Mouse (Mus musculus) gastrocnemius, postnatal 10 days (tissue): ENCODE measurements at regions not wholly inside any gene's neighbourhood (a gene's known extent, or its start where the extent isn't known, plus 50 kb on each side); places are given as distances from the start of the nearest gene placed in this dataset.
"Not testable (repeated sequence)": the region's sequence is repeated elsewhere in the genome, so short reads cannot be mapped to it uniquely, and the experiment has no call there.

Experiments used
- DNase-seq: peaks from one replicate; pipeline ENCODE4 v3.0.0; 2021; ENCODE audit warnings: mixed read lengths

DNA sequence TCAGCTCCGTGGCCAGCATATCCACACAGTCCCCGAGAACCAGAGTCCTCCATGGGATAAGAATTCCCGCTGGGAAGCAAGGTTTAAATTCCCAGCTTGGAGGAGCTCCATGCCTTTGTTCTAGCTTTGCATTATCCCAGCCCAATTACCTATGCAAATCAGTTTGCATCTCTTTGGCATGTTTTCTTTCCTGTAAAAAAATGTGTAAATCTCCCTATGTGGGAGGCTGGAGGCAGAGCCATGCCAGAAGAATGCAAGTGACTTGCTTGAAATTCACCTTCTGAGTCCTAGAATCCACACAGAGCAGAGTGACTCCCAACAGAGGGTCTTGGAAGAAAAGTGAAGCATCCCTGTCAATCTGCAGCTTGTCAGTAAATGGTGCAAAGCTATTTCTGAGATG, 388.9 kb downstream of the Tcerg1l start:
- DNase-seq: no peak

DNA sequence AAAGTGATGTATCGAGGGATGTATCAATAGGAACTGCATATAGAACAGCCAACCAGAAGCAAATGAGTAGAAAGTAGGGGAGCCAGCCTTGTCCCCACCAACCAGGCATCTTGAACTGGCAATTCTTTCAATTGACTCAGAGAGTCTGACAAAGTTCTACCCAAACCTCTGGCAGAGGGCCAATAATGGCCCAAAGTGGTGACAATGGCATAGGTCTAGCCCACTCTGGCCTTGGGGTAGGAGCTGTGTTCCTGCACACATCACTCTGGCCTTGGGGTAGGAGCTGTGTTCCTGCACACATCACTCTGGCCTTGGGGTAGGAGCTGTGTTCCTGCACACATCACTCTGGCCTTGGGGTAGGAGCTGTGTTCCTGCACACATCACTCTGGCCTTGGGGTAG, 373.5 kb downstream of the Tcerg1l start:
- not testable (repeated sequence) for DNase-seq

DNA sequence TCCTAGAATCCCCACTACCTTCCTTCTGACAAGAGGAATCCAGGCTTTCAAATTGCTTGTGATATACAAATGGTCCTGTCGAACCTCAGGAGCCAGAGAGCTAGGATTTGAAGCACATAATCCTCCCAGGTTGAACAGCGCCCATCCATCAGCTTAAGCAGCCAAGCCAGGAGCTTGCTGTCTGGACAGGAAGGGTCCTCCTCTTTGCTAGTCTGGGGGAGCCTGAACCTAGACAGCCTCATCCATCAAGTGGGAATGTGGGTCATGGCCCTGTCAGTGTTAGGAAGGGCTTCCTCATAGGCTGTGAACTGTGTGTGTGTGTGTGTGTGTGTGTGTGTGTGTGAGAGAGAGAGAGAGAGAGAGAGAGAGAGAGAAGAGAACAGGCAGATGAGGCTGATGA, 345.8 kb downstream of the Tcerg1l start:
- DNase-seq: no peak

DNA sequence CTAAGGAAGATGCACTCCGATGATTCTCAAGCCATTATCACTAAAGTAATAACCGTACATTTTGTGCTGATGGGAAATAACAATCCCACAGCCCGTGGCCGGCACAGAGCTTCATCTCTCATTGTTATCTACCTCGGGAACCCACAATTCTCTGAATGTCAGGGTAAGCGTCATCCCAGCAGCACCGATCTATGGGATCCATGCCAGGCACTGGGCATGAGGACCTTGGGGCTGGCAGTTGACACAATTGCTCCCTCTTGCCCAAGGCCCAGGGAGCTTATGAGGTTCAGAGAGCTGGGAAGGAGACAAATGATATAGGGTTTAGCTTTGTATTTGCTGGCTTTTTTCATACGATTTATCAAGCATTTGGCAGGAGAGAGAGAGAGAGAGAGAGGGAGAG, 342.8 kb downstream of the Tcerg1l start:
- no peak for DNase-seq

DNA sequence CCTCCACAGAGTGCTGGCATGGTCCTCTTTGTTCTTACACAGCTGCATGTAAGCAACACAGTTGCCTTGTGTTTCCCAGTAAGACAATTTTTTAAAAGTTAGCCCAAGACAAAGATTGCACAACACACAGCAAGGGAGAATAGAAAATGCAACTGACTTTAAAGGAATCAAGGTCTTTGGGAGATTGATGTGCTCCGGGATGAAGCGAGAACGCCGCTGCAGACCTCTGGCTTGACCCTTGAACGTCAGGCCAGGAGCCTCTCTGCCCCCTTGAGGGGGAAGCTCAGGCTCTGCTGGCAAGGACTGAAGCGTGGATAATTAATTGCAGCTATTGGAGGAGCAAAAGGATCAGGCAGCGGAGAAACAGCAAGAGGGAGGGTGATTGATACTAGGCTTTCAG, 336.4 kb downstream of the Tcerg1l start:
- DNase-seq: no peak

DNA sequence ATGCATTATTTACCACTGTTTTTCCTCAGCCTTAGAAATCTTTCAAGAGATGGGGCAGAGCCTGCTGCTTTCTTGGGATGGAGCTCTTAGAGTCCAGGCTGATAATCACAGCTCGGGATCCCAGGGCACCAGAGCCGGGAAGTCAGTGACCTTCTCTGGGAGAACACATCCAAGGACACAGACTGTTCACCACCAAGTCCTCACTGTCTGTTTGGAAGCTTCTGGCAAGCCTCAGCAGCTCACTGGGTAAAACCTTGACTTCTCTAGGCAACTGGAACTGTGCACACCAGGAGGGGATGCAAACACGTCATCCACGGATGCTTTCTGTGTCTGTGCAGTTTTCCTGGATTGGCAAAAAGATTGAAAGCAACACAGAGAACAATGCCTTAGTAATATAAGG, 330.6 kb downstream of the Tcerg1l start:
- DNase-seq: no peak

DNA sequence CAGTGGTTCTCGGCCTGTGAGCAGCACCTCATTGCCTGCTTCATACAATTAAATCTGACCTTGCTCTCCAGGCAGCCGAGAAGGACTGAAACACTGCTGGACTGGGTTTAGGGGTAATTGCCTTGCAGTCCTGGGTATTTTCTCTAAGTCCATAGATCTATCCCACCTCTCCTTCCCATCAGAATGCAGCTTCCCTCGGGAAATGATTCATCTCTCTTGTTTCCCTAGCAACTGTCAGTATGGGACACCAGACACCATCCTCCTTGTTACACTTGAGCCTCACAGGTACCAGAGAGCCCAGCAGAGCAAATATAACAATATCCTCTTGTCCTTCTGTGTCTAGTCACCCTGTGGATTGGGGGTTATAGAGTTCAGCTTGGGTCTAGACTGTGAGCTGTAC, 322.3 kb downstream of the Tcerg1l start:
- no peak for DNase-seq

DNA sequence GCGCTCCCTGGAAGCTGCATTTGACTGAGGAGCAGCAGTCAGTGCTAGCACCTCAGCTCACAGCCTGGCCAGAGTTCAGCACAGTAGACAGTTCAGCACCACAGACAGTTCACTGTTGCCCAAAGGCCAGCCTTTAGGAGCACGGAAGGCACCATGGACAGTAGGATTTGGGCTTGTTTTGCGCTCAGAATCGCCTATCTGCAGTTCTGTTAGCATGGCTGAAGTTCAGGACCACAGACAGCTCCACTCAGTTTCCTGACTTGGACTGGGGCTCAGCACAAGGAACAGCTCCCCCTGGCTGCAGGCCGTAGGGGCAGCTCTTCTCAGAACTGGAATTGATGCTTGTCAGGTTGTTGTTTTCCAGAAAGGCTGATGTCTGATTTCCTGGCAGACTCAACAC, 313.6 kb downstream of the Tcerg1l start:
- peak; percentile 89 for DNase-seq

DNA sequence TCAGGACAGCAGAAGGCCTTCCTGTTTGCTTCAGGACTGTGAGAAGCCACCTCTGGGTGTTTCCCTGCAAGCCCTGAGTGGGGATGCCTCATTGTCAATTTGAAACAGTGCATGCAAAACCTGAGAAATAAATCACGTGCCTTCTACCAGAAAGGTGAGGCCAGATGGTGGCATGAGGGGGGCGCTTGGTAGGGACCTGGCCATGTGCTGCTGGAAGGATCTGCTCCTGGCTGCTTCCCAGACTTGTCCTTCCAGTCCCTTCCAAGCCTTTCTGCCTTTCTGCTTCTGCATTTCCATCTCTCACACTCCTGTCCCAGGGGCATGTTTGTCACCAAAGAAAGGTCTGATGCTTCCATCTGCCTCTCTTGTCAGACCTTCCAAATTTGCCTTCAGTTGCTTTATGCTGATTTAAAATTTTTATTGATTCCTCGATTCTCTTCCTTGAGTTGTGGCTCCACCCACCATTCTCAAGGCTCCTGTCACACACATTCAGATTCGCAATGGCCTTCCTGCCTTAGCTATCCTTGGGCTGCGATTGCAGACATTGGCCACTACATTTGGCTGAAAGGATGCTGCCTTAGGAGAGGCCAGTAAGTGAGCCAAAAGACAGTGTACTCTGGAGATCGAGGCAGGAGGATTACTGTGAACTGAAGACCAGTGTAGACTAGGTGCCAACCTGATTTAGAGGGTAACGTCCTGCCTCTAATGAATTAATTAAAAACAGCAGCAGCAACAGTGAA, 289.9 kb downstream of the Tcerg1l start:
- DNase-seq: no peak

DNA sequence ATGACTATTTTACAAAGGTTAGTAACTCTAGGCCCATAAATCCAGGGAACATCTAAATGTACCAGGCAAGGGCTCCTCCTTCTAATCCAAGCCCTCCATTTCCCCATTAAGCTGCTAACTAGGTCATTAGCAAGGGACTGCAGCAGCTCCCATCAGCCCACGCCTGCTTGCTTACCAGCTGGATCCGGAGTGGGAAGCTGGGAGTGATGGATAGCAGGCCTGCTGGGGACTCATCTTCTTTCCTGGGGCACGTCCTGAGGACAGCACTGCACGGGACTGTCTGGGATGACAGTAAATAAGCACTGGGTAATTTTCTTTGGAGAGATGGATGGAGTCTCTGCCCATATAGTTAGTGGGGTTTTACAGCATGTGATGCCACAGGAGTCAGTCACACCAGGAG, 276.0 kb downstream of the Tcerg1l start:
- DNase-seq: no peak

DNA sequence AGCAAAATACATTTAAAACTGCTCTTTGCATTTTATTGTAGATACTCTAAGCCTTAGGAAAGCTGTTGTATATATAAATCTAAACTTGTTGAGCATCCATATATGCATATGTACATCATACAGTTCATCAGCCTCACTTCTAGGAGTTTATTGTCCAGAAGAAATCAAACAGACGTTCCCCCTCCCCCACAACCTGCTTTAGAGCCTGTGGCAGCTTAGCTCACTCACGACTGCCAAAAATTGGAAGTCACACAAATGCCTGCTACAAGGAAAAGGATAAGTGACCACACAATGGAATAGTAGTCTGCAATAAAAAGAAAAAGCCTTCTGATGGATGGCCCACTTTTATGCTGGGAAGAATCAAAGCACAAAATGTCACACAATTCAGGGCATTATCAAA, 267.8 kb downstream of the Tcerg1l start:
- DNase-seq: no peak

DNA sequence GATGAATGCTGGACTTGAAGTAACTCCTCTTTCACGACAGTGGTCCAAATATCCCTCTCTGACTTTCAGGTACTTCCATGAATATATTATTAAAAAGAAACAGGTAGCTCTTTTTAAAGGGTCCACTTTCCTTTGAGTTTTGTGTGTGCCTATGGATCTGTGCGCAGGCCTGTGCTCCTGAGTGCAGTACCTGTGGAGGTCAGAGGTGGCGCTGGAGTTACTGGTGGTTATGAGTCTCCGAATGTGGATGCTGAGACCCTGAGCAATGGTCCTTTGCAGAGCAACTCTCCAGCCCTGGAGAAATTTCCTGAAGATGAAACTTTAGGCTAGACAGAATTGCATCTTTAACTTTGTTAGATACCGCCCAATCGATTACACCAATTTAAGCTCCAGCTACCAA, 264.1 kb downstream of the Tcerg1l start:
- no peak for DNase-seq

DNA sequence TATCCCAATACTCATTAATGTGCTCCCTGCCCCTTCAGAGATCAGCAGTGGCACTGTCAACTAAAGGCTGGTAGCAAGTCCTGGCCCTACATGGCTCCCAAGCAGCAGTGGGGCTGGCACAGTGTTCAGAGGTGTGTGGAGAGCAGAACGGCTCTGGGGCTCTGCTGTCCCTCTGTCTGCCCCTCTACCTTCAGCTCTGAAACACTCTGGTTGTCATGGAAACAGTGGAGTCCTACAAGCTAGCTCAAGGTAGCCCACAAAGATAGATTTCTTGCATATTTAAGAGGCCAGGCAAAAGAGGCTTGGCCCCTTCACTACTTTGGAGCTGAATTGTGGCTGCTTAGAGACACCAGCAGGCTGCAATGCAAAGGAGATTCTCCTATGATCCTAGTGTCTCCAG, 259.6 kb downstream of the Tcerg1l start:
- DNase-seq: no peak

DNA sequence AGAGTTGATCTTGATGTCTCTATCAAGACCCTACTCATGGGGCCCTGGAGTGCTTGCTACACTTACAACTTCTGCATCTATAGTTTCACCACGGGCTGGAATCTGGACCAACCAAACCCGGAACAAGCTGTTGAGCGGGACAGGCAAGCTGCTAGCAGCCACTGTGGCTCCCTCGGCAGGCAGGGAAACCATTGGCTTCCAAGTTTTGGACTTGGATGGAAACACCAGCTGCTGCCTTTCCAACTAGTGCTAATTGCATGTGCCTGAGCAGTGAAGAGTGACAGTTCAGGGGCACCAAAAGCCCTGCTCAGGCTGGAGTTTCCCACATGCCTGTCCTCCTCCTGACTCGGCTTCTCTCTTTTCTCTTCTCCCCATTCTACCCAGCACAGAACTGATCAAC, 257.8 kb downstream of the Tcerg1l start:
- no peak for DNase-seq

DNA sequence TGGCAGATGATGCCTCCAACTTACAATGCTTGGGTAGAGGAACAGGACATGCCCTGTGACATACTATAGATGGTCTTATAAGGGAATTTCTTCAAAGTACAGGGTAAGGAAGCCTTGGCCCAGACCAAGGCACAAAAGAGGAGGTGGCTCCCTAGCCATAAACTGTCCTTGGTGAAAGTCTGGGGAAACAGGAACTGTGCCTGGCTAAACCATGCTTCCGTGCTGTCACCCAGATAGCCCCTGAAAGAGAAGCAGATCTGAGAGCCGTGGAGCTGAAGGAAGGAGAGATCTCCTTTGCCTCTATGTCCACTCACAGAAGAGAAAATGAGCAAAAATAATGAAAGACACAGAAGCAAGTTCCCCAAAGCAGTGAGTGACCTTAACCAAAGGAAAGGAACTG, 248.0 kb downstream of the Tcerg1l start:
- DNase-seq: no peak

DNA sequence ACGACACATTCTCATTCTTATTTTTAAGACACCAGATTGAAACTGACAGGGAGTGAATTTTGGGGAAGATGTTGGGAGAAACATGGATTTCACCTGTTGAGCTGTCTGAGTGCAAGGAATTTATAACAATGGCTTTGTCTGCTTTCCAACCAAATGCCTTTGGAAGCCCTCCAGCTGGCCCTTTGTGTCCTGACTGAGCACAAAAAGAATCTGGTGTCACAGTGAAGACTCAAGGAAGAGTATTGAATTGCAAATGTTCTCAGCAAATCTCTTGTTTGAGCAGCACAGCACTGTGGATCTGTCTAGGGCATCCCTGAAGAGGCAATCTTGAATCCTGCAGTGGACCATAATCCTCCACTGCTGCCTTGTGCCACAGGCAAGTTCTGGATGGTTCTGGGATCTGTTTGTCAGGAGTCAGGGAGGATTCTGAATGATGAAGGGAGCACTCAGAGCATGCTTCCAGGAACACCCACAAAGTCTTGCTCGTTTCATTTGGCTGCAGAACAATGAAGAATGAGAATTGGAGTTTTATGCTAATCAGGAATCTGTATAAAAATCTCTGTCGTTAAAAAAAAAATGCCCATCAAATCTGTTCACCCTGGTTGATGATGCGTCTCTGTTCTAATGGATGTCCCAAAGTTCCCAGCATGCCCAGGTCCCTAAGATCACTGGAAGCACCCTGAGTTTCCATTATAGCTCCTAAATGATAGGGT, 243.9 kb downstream of the Tcerg1l start:
- DNase-seq: no peak
